Mouse (Mus musculus) liver, postnatal 0 days (tissue): Measurements from ENCODE around the gene Bach1. TPM values are rescaled to one million over a fixed set of nuclear protein-coding genes. Genes with fewer than 3 reads are reported as not detected.
A peak's percentile ranks its signal among the peaks of the same experiment; 100 is the strongest.

ENCODE experiments used
- ATAC-seq: fragments of 200-750 bp; cut with Nextera tagmentation; 2 replicates; pipeline ENCODE4 v1.8.0; 2017; ENCODE audit warnings: mild to moderate bottlenecking, moderate library complexity
- DNase-seq: peaks from one replicate; pipeline ENCODE4 v3.0.0-alpha.2; 2016
- H3K27ac ChIP-seq: fragments of 300-500 bp; sonication (generic); 2 replicates; pipeline ENCODE4 v1.5.1; 2014; ENCODE audit warnings: antibody characterized with exemption, moderate library complexity, mild to moderate bottlenecking, low read depth
- H3K27me3 ChIP-seq: fragments of 300-500 bp; sonication (generic); 2 replicates; pipeline ENCODE4 v1.6.1; 2014; ENCODE audit warnings: low read length, control low read depth, mixed read lengths; ENCODE audit not compliant: insufficient read depth
- H3K36me3 ChIP-seq: fragments of 300-500 bp; sonication (generic); replicated peaks from 2 replicates; pipeline ENCODE4 v1.6.1; 2014; ENCODE audit warnings: mild to moderate bottlenecking, control low read depth, low read length, moderate library complexity, mixed read lengths; ENCODE audit not compliant: insufficient read depth
- H3K4me1 ChIP-seq: fragments of 300-500 bp; sonication (generic); 2 replicates; pipeline ENCODE4 v1.6.1; 2014; ENCODE audit warnings: antibody characterized with exemption, mild to moderate bottlenecking, control low read depth; ENCODE audit not compliant: insufficient read depth
- H3K4me2 ChIP-seq: fragments of 300-500 bp; sonication (generic); 2 replicates; pipeline ENCODE4 v1.6.1; 2014; ENCODE audit warnings: low read depth, mild to moderate bottlenecking, low read length, moderate library complexity, mixed read lengths
- H3K4me3 ChIP-seq: fragments of 300-500 bp; sonication (generic); 2 replicates; pipeline ENCODE4 v1.5.1; 2014; ENCODE audit warnings: low read depth, low read length
- H3K9ac ChIP-seq: fragments of 300-500 bp; sonication (generic); replicated peaks from 2 replicates; pipeline ENCODE4 v1.6.1; 2014; ENCODE audit warnings: mild to moderate bottlenecking, moderate library complexity
- H3K9me3 ChIP-seq: fragments of 300-500 bp; sonication (generic); 2 replicates; pipeline ENCODE4 v1.6.1; 2016; ENCODE audit warnings: mild to moderate bottlenecking, control low read depth, low read length, mixed read lengths
- CTCF ChIP-seq: sonication (generic); IDR thresholded peaks from 2 replicates; pipeline ENCODE4 v1.5.1; 2016; ENCODE audit warnings: antibody characterized with exemption, low read depth
- EP300 ChIP-seq: IDR thresholded peaks from 2 replicates; pipeline ENCODE4 v1.6.1; 2016; ENCODE audit warnings: antibody characterized with exemption, low read depth, mild to moderate bottlenecking
- WGBS: fragments of 180-500 bp; shearing (Covaris S2); extraction: QIAGEN DNeasy Blood & Tissue Kit; methylation state at CpG from one replicate; pipeline ENCODE4 v1.1.7; 2014; ENCODE audit not compliant: insufficient replicate concordance; 5-methylcytosine and 5-hydroxymethylcytosine counted together
- polyA plus RNA-seq: library from polyadenylated mRNA; unstranded; fragments of >200 nt; fragmentation: Nextera tagmentation; extraction: Ambion mirVana; gene quantifications from 2 replicates; pipeline ENCODE4 v1.2.1, GENCODE M21; 2015

Gene Bach1
- polyA plus RNA-seq, 1 experiment from 2014 or later: 5.9 TPM

DNA sequence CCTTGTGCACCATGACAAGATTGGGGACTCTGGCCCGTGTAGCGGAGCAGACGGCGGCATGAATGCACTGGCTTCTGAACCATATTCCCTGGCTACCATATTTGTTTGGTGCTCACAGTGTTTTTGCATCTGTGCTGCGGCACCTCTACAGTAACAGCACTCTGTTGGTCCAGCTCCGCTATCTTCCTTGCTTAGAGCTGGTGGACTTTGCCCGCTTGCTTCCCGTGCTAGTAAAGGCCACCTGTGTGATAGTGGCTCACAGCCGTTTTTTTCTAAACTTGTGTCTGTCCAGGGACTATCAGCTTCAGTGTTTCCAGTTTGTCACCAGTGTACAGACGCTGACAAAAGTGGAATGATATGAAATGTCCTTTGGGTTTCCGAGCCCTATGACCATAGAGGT, 59.3 kb downstream of the Bach1 start:
- ATAC-seq: no peak
- H3K4me3 ChIP-seq: no peak overlapping the region
- no peaks in the 10 kb centered on the region for H3K27me3 ChIP-seq
- no peaks in the 10 kb centered on the region for H3K9me3 ChIP-seq
- H3K4me1 ChIP-seq: no peaks in the 10 kb centered on the region
- no peak for TF ChIP-seq EP300
- TF ChIP-seq CTCF: no peak
- no peak for DNase-seq
- H3K4me2 ChIP-seq: no peak overlapping the region
- WGBS: 74% methylated on average over 11 of the region's 11 CpGs
- no peaks in the 10 kb centered on the region for H3K36me3 ChIP-seq
- H3K27ac ChIP-seq: no peak overlapping the region
- no peak overlapping the region for H3K9ac ChIP-seq

- H3K36me3 ChIP-seq: no peaks in the 10 kb centered on the region
- H3K27me3 ChIP-seq: no peaks in the 10 kb centered on the region
- ATAC-seq (no peak), DNase-seq (no peak)
- no peak overlapping the region for H3K4me3 ChIP-seq
- H3K9ac ChIP-seq: no peak overlapping the region
- WGBS: 74% methylated on average over 15 of the region's 15 CpGs
- no peak overlapping the region for H3K27ac ChIP-seq
- no peak overlapping the region for H3K4me2 ChIP-seq
- no peaks in the 10 kb centered on the region for H3K4me1 ChIP-seq
- TF ChIP-seq CTCF (no peak), EP300 (no peak)
- H3K9me3 ChIP-seq: no peaks in the 10 kb centered on the region
Measured at GRCm38 (mm10) chr16:87764668-87765109, 65.9 kb downstream of the Bach1 start.

DNA sequence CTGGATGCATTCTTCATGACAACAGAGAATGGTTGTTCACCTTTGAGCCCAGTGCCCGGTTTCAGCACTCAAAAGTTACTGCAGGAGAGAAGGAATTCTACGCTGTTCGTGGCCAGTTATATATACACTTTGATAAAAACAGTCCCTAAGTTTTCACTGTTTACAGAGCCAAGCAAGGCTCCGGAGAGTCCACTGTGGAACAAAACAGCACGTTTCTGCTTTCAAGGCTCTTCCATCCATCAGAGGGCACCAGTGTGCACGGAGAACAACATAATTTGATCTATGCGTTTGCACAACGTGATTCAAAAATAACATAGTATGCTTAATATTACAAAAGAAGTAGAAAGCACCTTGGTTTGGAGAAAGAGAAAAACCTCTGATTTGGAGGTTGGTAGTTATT, 67.2 kb downstream of the Bach1 start:
- H3K4me2 ChIP-seq: no peak overlapping the region
- TF ChIP-seq CTCF (peak; percentile 24; the same call in 1 of the 2 replicates), EP300 (no peak)
- no peak for DNase-seq

GRCm38 (mm10) chr16:87770576-87770975, 71.8 kb downstream of the Bach1 start:
- H3K4me3 ChIP-seq: no peak overlapping the region
- H3K9ac ChIP-seq: no peak overlapping the region
- H3K27ac ChIP-seq: no peak overlapping the region
- no peaks in the 10 kb centered on the region for H3K36me3 ChIP-seq
- no peaks in the 10 kb centered on the region for H3K9me3 ChIP-seq
- 69% methylated on average over 2 of the region's 2 CpGs for WGBS
- TF ChIP-seq CTCF (no peak), EP300 (no peak)
- no peaks in the 10 kb centered on the region for H3K4me1 ChIP-seq
- no peaks in the 10 kb centered on the region for H3K27me3 ChIP-seq
- H3K4me2 ChIP-seq: no peak overlapping the region
- ATAC-seq: no peak
- no peak for DNase-seq

More for the DNA sequence above, 67.2 kb downstream of the Bach1 start:
- Histone ChIP-seq H3K4me1 (no peaks in the 10 kb centered on the region), H3K9me3 (no peaks in the 10 kb centered on the region), H3K27me3 (no peaks in the 10 kb centered on the region), H3K36me3 (no peaks in the 10 kb centered on the region), H3K4me3 (no peak overlapping the region), H3K27ac (no peak overlapping the region), H3K9ac (no peak overlapping the region)
- 55% methylated on average over 8 of the region's 8 CpGs for WGBS
- ATAC-seq: no peak

- TF ChIP-seq EP300: no peak
- Histone ChIP-seq H3K27me3 (no peaks in the 10 kb centered on the region), H3K9me3 (no peaks in the 10 kb centered on the region), H3K4me3 (no peak overlapping the region), H3K36me3 (no peaks in the 10 kb centered on the region), H3K4me1 (no peaks in the 10 kb centered on the region), H3K9ac (no peak overlapping the region), H3K4me2 (no peak overlapping the region), H3K27ac (no peak overlapping the region)
- ATAC-seq (no peak), DNase-seq (no peak)
- WGBS: 65% methylated on average over 4 of the region's 4 CpGs
Measured at GRCm38 (mm10) chr16:87771926-87772325, 73.2 kb downstream of the Bach1 start.

DNA sequence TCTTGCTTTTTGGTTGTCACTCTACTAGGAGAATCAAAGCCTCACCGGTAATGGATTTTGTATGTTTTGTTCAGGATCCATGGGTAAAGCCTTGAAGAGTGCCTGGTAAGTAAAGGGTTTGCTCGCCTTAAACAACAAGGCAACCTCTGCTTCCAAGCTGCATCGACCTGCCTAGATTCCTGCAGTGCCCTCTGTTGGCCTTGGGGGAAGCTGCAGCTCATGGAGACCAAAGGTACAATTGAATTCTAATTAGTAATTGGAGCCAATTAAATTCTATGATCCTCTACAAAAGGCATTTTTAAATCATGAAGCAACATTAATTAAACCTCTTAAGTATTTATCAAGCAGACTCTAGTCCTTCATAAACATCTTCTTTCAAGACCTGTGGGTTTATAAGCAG, 75.7 kb downstream of the Bach1 start:
- 57% methylated on average over 3 of the region's 3 CpGs for WGBS
- TF ChIP-seq CTCF (peak; percentile 50; the same call in 1 of the 2 replicates), EP300 (no peak)
- Histone ChIP-seq H3K9me3 (no peaks in the 10 kb centered on the region), H3K4me1 (no peaks in the 10 kb centered on the region), H3K27ac (no peak overlapping the region), H3K4me3 (no peak overlapping the region), H3K27me3 (no peaks in the 10 kb centered on the region), H3K4me2 (no peak overlapping the region), H3K9ac (no peak overlapping the region), H3K36me3 (no peaks in the 10 kb centered on the region)
- DNase-seq (no peak), ATAC-seq (no peak)

- TF ChIP-seq CTCF (no peak), EP300 (no peak)
- DNase-seq (no peak), ATAC-seq (no peak)
- H3K4me1 ChIP-seq: no peaks in the 10 kb centered on the region
- H3K9me3 ChIP-seq: no peaks in the 10 kb centered on the region
- no peaks in the 10 kb centered on the region for H3K36me3 ChIP-seq
- no peak overlapping the region for H3K4me2 ChIP-seq
- H3K27me3 ChIP-seq: no peaks in the 10 kb centered on the region
- no peak overlapping the region for H3K9ac ChIP-seq
- no peak overlapping the region for H3K4me3 ChIP-seq
- WGBS: 64% methylated on average over 4 of the region's 4 CpGs
- H3K27ac ChIP-seq: no peak overlapping the region
Measured at GRCm38 (mm10) chr16:87777373-87777772, 78.6 kb downstream of the Bach1 start.
